Mouse (Mus musculus) stomach, embryonic 16.5 days (tissue): ENCODE measurements around the gene Fxyd1. TPM values are rescaled to one million over a fixed set of nuclear protein-coding genes. Genes with fewer than 3 reads are reported as not detected.

Source experiments
- ATAC-seq: fragments of 200-750 bp; cut with Nextera tagmentation; 2 replicates; pipeline ENCODE4 v1.8.0; 2017; ENCODE audit warnings: moderate number of reproducible peaks, moderate TSS enrichment; ENCODE audit not compliant: insufficient read depth, low FRiP score
- H3K27ac ChIP-seq: fragments of 300-500 bp; sonication (generic); 2 replicates; pipeline ENCODE4 v1.5.1; 2014; ENCODE audit warnings: low read length
- H3K27me3 ChIP-seq: fragments of 300-500 bp; sonication (generic); 2 replicates; pipeline ENCODE4 v1.6.1; 2014; ENCODE audit warnings: low read length, control low read depth, mixed read lengths; ENCODE audit not compliant: control insufficient read depth, insufficient read depth
- H3K36me3 ChIP-seq: fragments of 300-500 bp; sonication (generic); 2 replicates; pipeline ENCODE4 v1.6.1; 2014; ENCODE audit warnings: low read length; ENCODE audit not compliant: control insufficient read depth, insufficient read depth
- H3K4me1 ChIP-seq: fragments of 300-500 bp; sonication (generic); 2 replicates; pipeline ENCODE4 v1.6.1; 2014; ENCODE audit warnings: low read length, control low read depth, mixed read lengths; ENCODE audit not compliant: control insufficient read depth, insufficient read depth
- H3K4me2 ChIP-seq: fragments of 300-500 bp; sonication (generic); 2 replicates; pipeline ENCODE4 v1.6.1; 2014; ENCODE audit warnings: low read depth, low read length, mixed read lengths
- H3K4me3 ChIP-seq: fragments of 300-500 bp; sonication (generic); replicated peaks from 2 replicates; pipeline ENCODE4 v1.5.1; 2014; ENCODE audit warnings: mild to moderate bottlenecking, low read length
- H3K9ac ChIP-seq: fragments of 300-500 bp; sonication (generic); 2 replicates; pipeline ENCODE4 v1.6.1; 2014; ENCODE audit warnings: low read length
- H3K9me3 ChIP-seq: fragments of 300-500 bp; sonication (generic); replicated peaks from 2 replicates; pipeline ENCODE4 v1.6.1; 2016; ENCODE audit warnings: low read length, control low read depth; ENCODE audit not compliant: control insufficient read depth
- WGBS: fragments of 180-500 bp; shearing (Covaris S2); extraction: QIAGEN DNeasy Blood & Tissue Kit; methylation state at CpG from one replicate; pipeline ENCODE4 v1.1.7; 2014; 5-methylcytosine and 5-hydroxymethylcytosine counted together
- polyA plus RNA-seq: library from polyadenylated mRNA; unstranded; fragments of >200 nt; fragmentation: Nextera tagmentation; extraction: Ambion mirVana; gene quantifications from 2 replicates; pipeline ENCODE4 v1.2.1, GENCODE M21; 2015

Gene Fxyd1
- 127 and 129 TPM in 2 replicates for polyA plus RNA-seq

GRCm38 (mm10) chr7:31057071-31057470 is at the start of gene Fxyd1:
Gene Fxyd1 (minus strand): TSS chr7:31057199.
- WGBS = 77% methylated on average over 2 of the region's 2 CpGs
- H3K27ac ChIP-seq = peak within 1 kb of the TSS; percentile 48; the same call in 1 of the 2 replicates
- no peak within 1 kb of the TSS for H3K4me3 ChIP-seq
- H3K27me3 ChIP-seq = peaks cover 16% of the 10 kb centered on the region
- H3K9me3 ChIP-seq = no peaks in the 10 kb centered on the region
- H3K9ac ChIP-seq = no peak within 1 kb of the TSS
- peaks cover 21% of the 10 kb centered on the region for H3K4me1 ChIP-seq
- no peak for ATAC-seq
- no peaks in the 10 kb centered on the region for H3K36me3 ChIP-seq
- peak within 1 kb of the TSS; percentile 53; the same call in 1 of the 2 replicates for H3K4me2 ChIP-seq

- Histone ChIP-seq H3K4me3 (no peak overlapping the region), H3K4me2 (no peak overlapping the region), H3K27me3 (no peaks in the 10 kb centered on the region), H3K27ac (no peak overlapping the region), H3K4me1 (no peaks in the 10 kb centered on the region), H3K9me3 (no peaks in the 10 kb centered on the region), H3K36me3 (no peaks in the 10 kb centered on the region), H3K9ac (no peak overlapping the region)
- ATAC-seq = no peak
- WGBS = 50% methylated on average over 3 of the region's 3 CpGs
Observed at GRCm38 (mm10) chr7:31106166-31106565, 49.2 kb upstream of the Fxyd1 start.

GRCm38 (mm10) chr7:31105061-31105768 is 48.2 kb upstream of the Fxyd1 start:
- no peak overlapping the region for H3K4me2 ChIP-seq
- H3K27me3 ChIP-seq = no peaks in the 10 kb centered on the region
- no peaks in the 10 kb centered on the region for H3K4me1 ChIP-seq
- ATAC-seq = no peak
- no peaks in the 10 kb centered on the region for H3K9me3 ChIP-seq
- 48% methylated on average over 15 of the region's 15 CpGs for WGBS
- no peaks in the 10 kb centered on the region for H3K36me3 ChIP-seq
- H3K9ac ChIP-seq = no peak overlapping the region
- no peak overlapping the region for H3K27ac ChIP-seq
- no peak overlapping the region for H3K4me3 ChIP-seq

- 77% methylated on average over 14 of the region's 14 CpGs for WGBS
- Histone ChIP-seq H3K4me2 (no peak overlapping the region), H3K4me1 (peaks cover 4% of the 10 kb centered on the region; the same call in 1 of the 2 replicates), H3K36me3 (no peaks in the 10 kb centered on the region), H3K9me3 (no peaks in the 10 kb centered on the region), H3K4me3 (no peak overlapping the region), H3K9ac (no peak overlapping the region), H3K27ac (no peak overlapping the region), H3K27me3 (no peaks in the 10 kb centered on the region)
- no peak for ATAC-seq
Observed at GRCm38 (mm10) chr7:31100786-31101185, 43.8 kb upstream of the Fxyd1 start.

- Histone ChIP-seq H3K4me3 (no peak overlapping the region), H3K9ac (no peak overlapping the region), H3K27me3 (no peaks in the 10 kb centered on the region), H3K9me3 (no peaks in the 10 kb centered on the region), H3K36me3 (no peaks in the 10 kb centered on the region), H3K4me2 (no peak overlapping the region), H3K27ac (no peak overlapping the region), H3K4me1 (peaks cover 4% of the 10 kb centered on the region; the same call in 1 of the 2 replicates)
- WGBS = 86% methylated on average over 6 of the region's 6 CpGs
- no peak for ATAC-seq
Observed at GRCm38 (mm10) chr7:31099612-31099982, 42.6 kb upstream of the Fxyd1 start.

- WGBS = 75% methylated on average over 22 of the region's 22 CpGs
- no peak for ATAC-seq
- H3K4me3 ChIP-seq = no peak overlapping the region
- H3K36me3 ChIP-seq = no peaks in the 10 kb centered on the region
- no peak overlapping the region for H3K9ac ChIP-seq
- no peak overlapping the region for H3K4me2 ChIP-seq
- no peaks in the 10 kb centered on the region for H3K27me3 ChIP-seq
- no peaks in the 10 kb centered on the region for H3K9me3 ChIP-seq
- no peak overlapping the region for H3K27ac ChIP-seq
- H3K4me1 ChIP-seq = peaks cover 4% of the 10 kb centered on the region; the same call in 1 of the 2 replicates
Observed at GRCm38 (mm10) chr7:31098697-31099611, 42.0 kb upstream of the Fxyd1 start.

- Histone ChIP-seq H3K4me2 (peak overlapping the region; percentile 55), H3K4me1 (peaks cover 4% of the 10 kb centered on the region; the same call in 1 of the 2 replicates), H3K9me3 (no peaks in the 10 kb centered on the region), H3K27me3 (no peaks in the 10 kb centered on the region), H3K36me3 (no peaks in the 10 kb centered on the region), H3K27ac (no peak overlapping the region), H3K9ac (peak overlapping the region; percentile 61), H3K4me3 (peak overlapping the region; percentile 33)
- peak; percentile 95 for ATAC-seq
- 43% methylated on average over 19 of the region's 20 CpGs for WGBS
Observed at GRCm38 (mm10) chr7:31097583-31098248, 40.7 kb upstream of the Fxyd1 start.

GRCm38 (mm10) chr7:31096892-31097564 is 40.0 kb upstream of the Fxyd1 start:
- H3K36me3 ChIP-seq = no peaks in the 10 kb centered on the region
- H3K9ac ChIP-seq = no peak overlapping the region
- no peak overlapping the region for H3K27ac ChIP-seq
- WGBS = 73% methylated on average over 9 of the region's 9 CpGs
- no peak overlapping the region for H3K4me2 ChIP-seq
- no peaks in the 10 kb centered on the region for H3K27me3 ChIP-seq
- ATAC-seq = no peak
- no peak overlapping the region for H3K4me3 ChIP-seq
- H3K9me3 ChIP-seq = no peaks in the 10 kb centered on the region
- H3K4me1 ChIP-seq = peaks cover 4% of the 10 kb centered on the region; the same call in 1 of the 2 replicates
